Mouse (Mus musculus) A20 (cell line): Measurements from ENCODE around the gene Cln5.

Source experiments
- DNase-seq: peaks from one replicate; pipeline ENCODE4 v3.0.0-alpha.2; 2011; ENCODE audit warnings: low read depth, low spot score

The Cln5 gene

GRCm38 (mm10) chr14:103069864-103070611, at the start of gene Cln5:
Cln5 (plus strand) TSS chr14:103070216.
- DNase-seq: peak; percentile 99

DNA sequence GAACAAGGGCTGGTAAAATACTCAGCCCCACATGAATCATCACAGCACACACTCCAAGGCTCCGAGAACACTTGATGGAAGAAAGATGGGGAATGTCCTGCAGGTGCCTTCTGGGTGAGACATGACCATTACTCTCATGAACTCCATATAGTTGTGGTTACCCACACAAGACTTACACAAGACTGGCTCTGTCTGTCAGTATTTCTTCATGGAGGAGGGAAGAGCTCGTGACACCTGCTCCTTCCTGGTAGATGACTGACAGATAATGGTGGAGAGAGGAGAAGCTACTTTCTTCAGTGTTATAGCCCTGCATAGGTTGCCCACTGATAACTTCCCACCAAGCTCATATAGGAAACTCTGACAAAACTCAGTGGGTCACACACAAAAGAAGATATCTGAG, 40.8 kb upstream of the Cln5 start:
- DNase-seq: no peak

DNA sequence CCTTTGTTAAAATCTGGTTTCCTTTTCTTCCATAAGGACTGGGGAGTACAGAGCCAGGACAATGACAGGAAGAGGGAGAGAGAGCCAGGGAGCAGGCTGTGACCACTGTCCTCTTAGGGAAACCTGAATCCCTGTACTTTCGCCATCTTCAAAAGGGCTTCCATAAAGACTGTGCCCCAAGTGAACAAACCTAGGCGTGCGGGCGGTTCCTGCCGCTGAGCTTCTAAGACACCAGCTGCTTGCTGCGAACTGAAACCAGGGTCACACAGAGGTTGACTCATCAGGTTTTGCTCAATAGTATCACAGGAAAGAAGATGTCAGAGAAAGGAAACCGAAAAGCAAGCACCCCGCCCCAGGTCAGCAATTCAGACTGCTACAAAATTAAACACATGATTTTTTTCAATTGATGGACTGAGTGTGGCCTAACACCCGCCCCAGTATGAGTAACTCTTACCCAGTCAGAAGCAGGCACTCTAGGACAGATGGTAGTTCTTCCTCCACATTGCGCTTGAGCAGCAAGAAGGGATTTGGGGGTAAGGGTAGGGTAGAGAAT, 36.7 kb upstream of the Cln5 start:
- DNase-seq: peak; percentile 94

- peak; percentile 95 for DNase-seq
These were observed 35.9 kb upstream of the Cln5 start for GRCm38 (mm10) chr14:103034076-103034475.

DNA sequence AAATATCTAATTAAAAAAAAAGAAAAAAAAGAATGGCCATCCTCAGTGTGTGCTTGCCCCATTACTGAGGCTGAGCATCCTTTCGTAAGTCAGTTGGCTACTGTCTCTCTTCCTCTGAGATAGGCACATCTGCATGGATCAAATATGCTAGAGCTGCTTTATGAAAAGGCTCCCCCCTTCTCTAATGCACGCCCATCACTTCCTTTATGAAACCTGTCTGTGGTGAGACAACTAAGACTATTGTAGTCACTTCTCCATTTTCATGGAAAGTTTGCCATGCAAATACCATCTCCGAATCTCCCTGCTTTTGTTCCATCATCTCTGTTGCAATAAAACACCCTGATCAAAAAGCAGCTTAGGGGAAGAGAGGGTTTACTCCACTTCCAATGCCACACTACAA, 33.0 kb upstream of the Cln5 start:
- DNase-seq: peak; percentile 87

DNA sequence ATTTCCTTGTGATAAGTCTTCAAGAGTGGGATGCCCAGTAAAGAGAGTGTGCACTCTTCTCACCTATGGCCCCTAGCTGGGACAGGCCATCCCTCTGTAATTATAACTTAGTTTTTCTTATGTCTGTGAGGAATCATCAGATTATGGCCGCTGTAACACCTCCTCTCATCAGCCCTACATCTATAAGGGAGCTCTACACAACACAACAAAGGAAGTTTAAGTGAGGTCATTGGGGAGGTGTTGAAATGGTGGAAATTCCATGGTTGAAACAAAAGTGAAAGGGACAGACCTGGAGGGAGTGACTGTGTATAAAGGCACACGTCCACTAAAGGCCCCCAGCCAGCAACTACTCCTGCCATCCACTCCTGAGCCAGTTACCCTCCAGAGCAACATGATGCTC, 23.3 kb upstream of the Cln5 start, which contains the start of gene Acod1:
Gene Acod1 (plus strand): TSS at position 301 of the 400 bp plus-strand sequence.
- DNase-seq: no peak

DNA sequence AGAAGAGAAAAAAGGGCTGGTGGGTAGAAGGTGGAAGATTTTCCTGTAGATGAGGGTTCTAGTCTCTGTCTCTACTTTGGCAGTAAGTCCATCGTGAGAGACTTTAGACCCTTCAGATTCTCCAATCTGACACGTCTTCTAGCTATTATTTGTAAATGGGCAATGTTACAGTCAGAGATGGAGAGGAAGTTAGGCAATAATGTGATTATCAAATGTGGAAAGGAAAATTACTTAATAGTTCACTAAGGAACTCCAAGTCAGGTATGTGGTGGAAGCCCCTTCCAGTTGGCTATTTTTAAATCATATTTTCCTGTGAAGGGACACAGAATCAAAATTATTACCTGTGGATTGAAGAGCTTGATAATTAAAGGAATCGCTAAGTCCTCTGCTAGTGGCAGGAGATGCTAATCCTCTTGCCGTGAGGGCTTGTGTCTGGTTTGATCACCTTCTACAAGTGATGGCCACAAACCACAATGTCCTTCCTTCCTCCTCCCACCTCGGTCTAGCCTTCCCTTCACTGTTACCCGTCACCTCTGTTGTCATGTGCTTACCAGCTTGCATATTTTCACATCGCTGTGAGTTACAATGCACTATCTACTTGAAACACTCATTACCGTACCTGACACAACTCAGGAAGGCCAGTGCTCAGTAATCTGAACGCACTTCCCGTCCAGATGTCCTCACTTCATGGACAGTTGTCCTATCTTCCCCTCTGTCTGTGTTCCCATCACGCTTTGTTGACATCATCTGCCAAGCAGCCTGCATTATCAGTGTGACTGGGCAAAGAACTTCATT, 21.5 kb upstream of the Cln5 start:
- DNase-seq: no peak

GRCm38 (mm10) chr14:103051159-103051769, 18.8 kb upstream of the Cln5 start:
- peak; percentile 93 for DNase-seq

DNA sequence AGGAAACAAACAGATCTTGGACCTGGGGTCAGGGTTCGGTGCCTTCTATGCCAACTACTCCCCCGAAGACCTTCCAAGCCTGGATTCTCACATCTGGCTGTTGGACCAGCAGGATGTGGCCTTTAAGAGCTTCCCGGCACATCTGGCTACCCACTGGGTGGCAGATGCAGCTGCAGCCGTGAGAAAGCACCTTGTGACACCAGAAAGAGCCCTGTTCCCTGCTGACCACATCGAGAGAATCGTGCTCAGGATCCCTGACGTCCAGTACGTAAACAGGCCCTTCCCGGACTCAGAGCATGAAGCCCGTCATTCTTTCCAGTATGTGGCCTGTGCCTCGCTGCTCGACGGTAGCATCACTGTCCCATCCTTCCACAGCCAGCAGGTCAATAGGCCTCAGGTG, 15.3 kb upstream of the Cln5 start:
- no peak for DNase-seq

DNA sequence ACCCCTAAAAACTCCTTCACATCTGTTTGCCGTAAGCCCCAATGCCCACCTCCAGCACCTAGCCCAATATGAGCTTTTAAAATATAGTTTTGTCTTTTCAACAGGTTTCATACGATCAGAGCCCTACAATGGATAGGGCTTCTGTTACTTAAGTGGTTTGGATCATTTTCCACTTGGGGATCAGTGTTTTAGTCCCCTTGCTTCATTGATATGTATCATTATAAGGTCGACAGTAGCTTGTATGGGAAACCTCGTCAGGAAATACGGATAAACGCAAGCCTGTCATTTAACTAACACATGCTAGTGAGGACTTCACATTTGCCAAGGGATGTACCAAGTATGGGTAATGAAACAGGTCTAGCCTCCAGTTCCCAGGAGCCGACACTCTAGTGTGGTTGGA, 13.4 kb upstream of the Cln5 start:
- DNase-seq: no peak

DNA sequence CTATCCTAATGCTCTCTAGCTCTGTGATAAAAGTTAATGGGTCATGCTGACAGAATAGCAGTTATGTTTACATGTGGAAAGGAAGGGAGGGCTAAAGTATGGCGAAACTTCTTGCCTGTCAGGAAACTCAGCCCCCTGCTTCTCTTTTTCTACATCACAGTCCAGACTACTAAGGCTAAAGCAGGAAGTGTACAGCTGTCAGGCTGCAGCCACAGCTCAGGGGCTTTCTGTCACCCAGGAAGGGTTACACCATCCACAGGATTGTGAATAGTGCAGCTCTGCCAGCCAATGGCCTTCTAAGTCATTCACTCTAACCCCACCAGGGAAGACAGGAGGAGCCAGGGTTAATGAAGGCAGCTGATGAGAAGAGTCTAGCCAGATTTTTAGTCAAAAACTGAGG, 11.0 kb upstream of the Cln5 start:
- peak; percentile 45 for DNase-seq

DNA sequence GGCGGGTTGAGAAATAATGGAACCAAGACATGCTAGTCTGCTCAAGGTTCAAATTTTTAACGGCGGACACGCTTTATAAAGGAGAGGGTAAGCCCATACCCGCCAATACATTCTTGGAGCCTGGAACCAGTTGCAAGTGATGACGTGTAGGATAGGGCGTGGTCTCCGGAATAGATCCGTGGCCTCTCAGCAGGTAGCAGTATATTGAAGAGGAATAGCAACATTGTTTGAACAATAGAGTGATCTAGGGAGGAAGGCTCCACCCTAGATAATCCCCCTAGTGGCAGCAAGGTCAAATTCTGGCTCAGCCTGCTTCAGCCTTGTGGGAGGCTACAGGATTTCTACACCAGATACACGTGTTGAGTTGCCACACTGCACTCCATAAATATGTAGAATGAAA, 10.5 kb upstream of the Cln5 start:
- DNase-seq: no peak

- DNase-seq: peak; percentile 90
These were observed 4.5 kb upstream of the Cln5 start for GRCm38 (mm10) chr14:103065294-103066167.

DNA sequence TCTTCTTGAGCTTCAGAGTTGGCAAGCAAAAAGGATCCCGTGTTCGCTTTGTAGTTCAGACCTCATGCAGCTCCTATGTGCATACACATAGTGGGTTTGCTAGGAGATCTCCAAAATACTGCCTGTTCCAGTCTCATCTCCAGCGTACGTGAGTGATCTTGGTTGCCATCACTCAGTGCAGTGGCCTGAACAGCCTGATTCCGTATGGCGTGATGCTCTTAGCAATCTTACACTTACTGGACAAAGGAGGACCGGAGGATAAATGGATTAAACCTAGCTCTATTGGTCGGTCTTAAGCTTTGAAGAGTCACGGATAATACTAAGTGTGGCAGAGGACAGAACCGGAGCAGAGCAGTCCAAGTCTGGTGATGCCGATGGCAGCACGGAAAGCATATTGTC, 552 bp upstream of the Cln5 start:
- DNase-seq: no peak

- peak; percentile 80 for DNase-seq
These were observed 774 bp downstream of the Cln5 start for GRCm38 (mm10) chr14:103070790-103071189.

DNA sequence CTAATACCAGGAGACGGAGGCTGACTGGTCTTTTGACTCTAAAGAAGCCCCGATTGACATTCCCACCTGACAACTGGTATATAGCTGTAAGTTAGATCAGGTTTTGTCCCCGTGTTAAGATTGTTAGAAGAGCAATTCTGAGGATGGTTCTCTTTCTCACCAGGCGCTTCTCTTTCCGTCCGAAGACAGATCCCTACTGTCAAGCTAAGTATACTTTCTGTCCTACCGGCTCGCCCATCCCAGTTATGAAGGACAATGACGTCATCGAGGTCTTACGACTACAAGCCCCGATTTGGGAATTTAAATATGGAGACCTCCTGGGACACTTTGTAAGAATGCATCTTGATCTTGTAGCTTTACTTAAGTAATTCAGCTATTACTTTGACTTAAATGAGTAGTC, 1.5 kb downstream of the Cln5 start:
- DNase-seq: no peak

DNA sequence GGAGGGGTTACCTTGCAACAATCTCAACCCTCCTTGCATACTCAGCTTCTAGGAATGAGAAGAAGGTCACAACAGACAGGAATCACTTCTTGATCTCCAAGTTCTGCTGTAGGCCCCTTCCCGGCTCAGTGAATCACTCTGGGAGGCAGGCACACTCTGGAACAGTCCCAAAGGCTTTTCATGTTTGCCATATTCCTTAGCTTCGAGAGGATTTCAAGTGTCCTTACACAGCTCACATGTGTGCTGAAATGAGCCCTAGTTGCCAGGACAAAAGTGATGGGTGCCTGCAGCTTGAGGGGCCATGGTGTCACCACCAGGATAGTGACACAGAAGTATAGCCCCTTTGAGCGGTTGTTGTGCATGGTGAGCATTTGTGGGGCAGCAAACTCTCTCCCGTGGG, 2.7 kb downstream of the Cln5 start:
- no peak for DNase-seq

DNA sequence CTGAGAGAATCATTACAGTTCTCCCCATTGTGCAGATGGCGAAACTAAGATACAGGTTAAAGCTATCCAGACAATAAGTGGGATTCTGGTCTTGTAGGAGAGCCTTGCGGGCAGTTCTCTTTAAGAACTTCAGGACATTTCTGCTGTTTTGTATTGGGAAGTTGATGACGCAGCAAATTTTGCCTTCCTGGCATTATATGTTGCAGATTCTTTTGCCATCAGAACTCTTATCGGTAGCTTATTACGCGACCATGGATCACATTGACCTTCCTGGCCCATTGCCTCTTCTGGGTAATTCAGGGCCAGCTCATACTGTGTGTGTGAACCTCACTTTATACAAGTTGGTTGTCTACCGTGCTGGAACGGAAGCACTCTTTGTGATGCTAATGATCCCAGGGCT, 3.8 kb downstream of the Cln5 start:
- DNase-seq: no peak

GRCm38 (mm10) chr14:103075166-103075565, 5.2 kb downstream of the Cln5 start:
- no peak for DNase-seq

GRCm38 (mm10) chr14:103077272-103078005, 7.4 kb downstream of the Cln5 start:
- DNase-seq: no peak
